Mouse (Mus musculus) G1E (cell line): ENCODE results near the gene Wdr73. TPM values are rescaled to one million over a fixed set of nuclear protein-coding genes. Genes with fewer than 3 reads are reported as not detected.

Experiments used
- ATAC-seq: 2 replicates; pipeline ENCODE4 v1.8.0; 2016; ENCODE audit warnings: mild to moderate bottlenecking; ENCODE audit not compliant: insufficient number of reproducible peaks, poor library complexity, low FRiP score, severe bottlenecking; ENCODE audit errors: extremely low read depth
- DNase-seq: peaks from one replicate; pipeline ENCODE4 v3.0.0; 2012; ENCODE audit warnings: low spot score
- H3K27me3 ChIP-seq: 2 replicates; pipeline ENCODE4 v1.6.1; 2012; ENCODE audit warnings: mild to moderate bottlenecking, low read length, inconsistent platforms; ENCODE audit not compliant: insufficient read depth
- H3K36me3 ChIP-seq: replicated peaks from 2 replicates; pipeline ENCODE3; 2012; ENCODE audit warnings: mild to moderate bottlenecking, inconsistent platforms
- H3K4me1 ChIP-seq: 2 replicates; pipeline ENCODE4 v1.6.1; 2012; ENCODE audit warnings: low read depth, low read length, inconsistent platforms, mixed read lengths; ENCODE audit not compliant: insufficient read depth
- H3K4me3 ChIP-seq: 2 replicates; pipeline ENCODE4 v1.5.1; 2012; ENCODE audit warnings: low read depth, mild to moderate bottlenecking, inconsistent platforms, low read length, moderate library complexity, mixed read lengths
- H3K9me3 ChIP-seq: replicated peaks from 2 replicates; pipeline ENCODE4 v1.6.1; 2012; ENCODE audit warnings: inconsistent platforms
- CTCF ChIP-seq: IDR thresholded peaks from 2 replicates; pipeline ENCODE4 v1.5.1; 2012; ENCODE audit warnings: low read depth, low read length, inconsistent platforms, mixed read lengths
- GATA1 ChIP-seq: IDR thresholded peaks from 2 replicates; pipeline ENCODE4 v1.6.1; 2012; ENCODE audit warnings: borderline replicate concordance, low read length, inconsistent platforms, mixed read lengths
- GATA2 ChIP-seq: IDR thresholded peaks from 2 replicates; pipeline ENCODE4 v1.6.1; 2012; ENCODE audit warnings: low read depth, low read length, inconsistent platforms, borderline replicate concordance
- POLR2AphosphoS5 ChIP-seq: IDR thresholded peaks from 2 replicates; pipeline ENCODE4 v1.6.1; 2012; ENCODE audit warnings: low read depth, low read length, inconsistent platforms; ENCODE audit not compliant: insufficient replicate concordance
- TAL1 ChIP-seq: conservative IDR thresholded peaks from 2 replicates; pipeline ENCODE4 v1.6.1; 2012; ENCODE audit warnings: low read depth, low read length, inconsistent platforms, mixed read lengths
- polyA plus RNA-seq: library from polyadenylated mRNA; stranded (reverse); fragments of >175 nt; gene quantifications from 2 replicates; pipeline ENCODE4 v1.2.3, GENCODE M21; 2012
- total RNA-seq, 2 experiments: library from RNA; stranded (forward) in 1 of 2; stranded (reverse) in 1 of 2; fragments of 200-1000 nt in 1 of 2; fragments of >200 nt in 1 of 2; fragmentation: Nextera tagmentation in 1 of 2; gene quantifications; 2 replicates each; pipeline ENCODE4 v1.2.3; 2014 to 2017

The Wdr73 gene
- total and polyA plus RNA-seq, 3 experiments, result 14.4 to 31.1 (median 19.0) TPM

GRCm38 (mm10) chr7:80912496-80912895 is 11.4 kb upstream of the Wdr73 start:
- H3K9me3 ChIP-seq, result no peaks in the 10 kb centered on the region
- no peaks in the 10 kb centered on the region for H3K27me3 ChIP-seq
- H3K4me1 ChIP-seq, result peaks cover 15% of the 10 kb centered on the region
- no peak for DNase-seq
- TF ChIP-seq GATA2, result no peak
- no peak for TF ChIP-seq CTCF
- TF ChIP-seq TAL1, result no peak
- no peak for TF ChIP-seq POLR2AphosphoS5
- no peak for TF ChIP-seq GATA1
- ATAC-seq, result no peak
- no peak overlapping the region for H3K4me3 ChIP-seq
- peaks cover 92% of the 10 kb centered on the region for H3K36me3 ChIP-seq

- Histone ChIP-seq H3K27me3 (no peaks in the 10 kb centered on the region), H3K36me3 (peaks cover 92% of the 10 kb centered on the region), H3K4me1 (peaks cover 15% of the 10 kb centered on the region), H3K9me3 (no peaks in the 10 kb centered on the region), H3K4me3 (no peak overlapping the region)
- no peak for DNase-seq
- TF ChIP-seq GATA2 (no peak), CTCF (no peak), POLR2AphosphoS5 (no peak), GATA1 (no peak), TAL1 (no peak)
- no peak for ATAC-seq
Measured at GRCm38 (mm10) chr7:80911053-80911452, 10.0 kb upstream of the Wdr73 start.

- no peak for TF ChIP-seq POLR2AphosphoS5
- no peak for TF ChIP-seq GATA2
- no peak for TF ChIP-seq GATA1
- no peak for TF ChIP-seq TAL1
- no peak for TF ChIP-seq CTCF
- Histone ChIP-seq H3K36me3 (peaks cover 78% of the 10 kb centered on the region), H3K4me3 (no peak within 1 kb of the TSS; the same call in 1 of the 2 replicates), H3K27me3 (no peaks in the 10 kb centered on the region), H3K9me3 (no peaks in the 10 kb centered on the region), H3K4me1 (peaks cover 35% of the 10 kb centered on the region)
- DNase-seq (no peak), ATAC-seq (no peak)
Measured at GRCm38 (mm10) chr7:80904921-80905515, 3.9 kb upstream of the Wdr73 start, which contains the start of gene Nmb. Nmb (minus strand) TSS chr7:80905076.

- Histone ChIP-seq H3K4me3 (no peak overlapping the region), H3K4me1 (peaks cover 44% of the 10 kb centered on the region), H3K9me3 (no peaks in the 10 kb centered on the region), H3K36me3 (peaks cover 76% of the 10 kb centered on the region), H3K27me3 (no peaks in the 10 kb centered on the region)
- no peak for DNase-seq
- TF ChIP-seq CTCF (no peak), GATA2 (no peak), GATA1 (no peak), TAL1 (no peak), POLR2AphosphoS5 (no peak)
- no peak for ATAC-seq
Measured at GRCm38 (mm10) chr7:80903625-80904422, 2.8 kb upstream of the Wdr73 start.

DNA sequence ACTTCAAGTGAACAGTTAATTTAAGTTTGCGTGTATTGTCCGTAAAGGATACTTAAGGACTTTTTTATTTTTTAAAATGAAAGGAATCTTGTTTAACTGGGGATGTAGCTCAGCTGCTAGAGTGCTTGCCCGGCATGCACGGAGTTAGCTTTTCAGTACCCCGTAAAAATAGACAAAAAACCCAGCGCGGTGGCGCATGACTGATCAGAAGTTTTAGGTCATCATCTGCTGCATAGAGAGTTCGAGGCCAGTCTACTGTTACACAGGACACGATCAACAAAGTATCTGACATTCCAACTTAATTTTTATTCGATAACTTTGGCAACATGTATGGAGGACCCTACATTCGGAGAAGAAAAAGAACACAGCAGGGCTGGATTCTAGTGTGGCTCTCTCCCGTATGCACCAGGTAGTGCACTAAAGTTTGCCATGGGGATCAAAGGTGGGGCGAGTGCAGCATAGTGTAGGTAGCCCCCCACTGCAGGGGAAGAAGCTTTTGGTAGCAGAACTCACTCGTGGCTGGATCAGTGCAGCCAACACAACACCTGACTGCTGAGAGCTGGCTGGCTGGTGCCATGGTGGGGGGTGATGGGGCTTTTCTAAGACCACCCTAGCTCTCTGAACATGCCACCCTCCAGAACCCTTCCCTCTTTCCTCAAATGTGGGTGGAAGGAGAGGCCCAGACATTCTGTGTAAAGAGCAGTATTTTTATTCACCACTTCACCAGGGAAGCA is 639 bp upstream of the Wdr73 start:
- peaks cover 58% of the 10 kb centered on the region for H3K4me1 ChIP-seq
- H3K36me3 ChIP-seq, result peaks cover 80% of the 10 kb centered on the region
- ATAC-seq (no peak), DNase-seq (no peak)
- H3K27me3 ChIP-seq, result no peaks in the 10 kb centered on the region
- no peaks in the 10 kb centered on the region for H3K9me3 ChIP-seq
- no peak for TF ChIP-seq GATA2
- TF ChIP-seq TAL1, result no peak
- TF ChIP-seq POLR2AphosphoS5, result no peak
- TF ChIP-seq CTCF, result no peak
- H3K4me3 ChIP-seq, result peak overlapping the region; percentile 82

- no peaks in the 10 kb centered on the region for H3K9me3 ChIP-seq
- no peak for DNase-seq
- H3K4me1 ChIP-seq, result peaks cover 51% of the 10 kb centered on the region
- TF ChIP-seq POLR2AphosphoS5 (no peak), GATA2 (no peak), TAL1 (no peak), GATA1 (no peak), CTCF (no peak)
- no peaks in the 10 kb centered on the region; the same call in 1 of the 2 replicates for H3K27me3 ChIP-seq
- ATAC-seq, result no peak
- H3K36me3 ChIP-seq, result peaks cover 80% of the 10 kb centered on the region
- no peak overlapping the region; the same call in 1 of the 2 replicates for H3K4me3 ChIP-seq
Measured at GRCm38 (mm10) chr7:80897721-80898120, 3.3 kb downstream of the Wdr73 start.
